Mouse (Mus musculus): Measurements from ENCODE around the gene Tmem38b. TPM values are rescaled to one million over a fixed set of nuclear protein-coding genes. Genes with fewer than 3 reads are reported as not detected.

The Tmem38b gene
- total RNA-seq, 2 experiments from 2014 or later: 17.7 to 33.5 TPM

GRCm38 (mm10) chr4:53828914-53829313 lies 3.1 kb downstream of the Tmem38b start:
- DNase-seq: no peak

GRCm38 (mm10) chr4:53830016-53830415 lies 4.2 kb downstream of the Tmem38b start:
- DNase-seq: no peak

GRCm38 (mm10) chr4:53830579-53830978 lies 4.7 kb downstream of the Tmem38b start:
- no peak for DNase-seq

- no peak for DNase-seq
These were observed 6.5 kb downstream of the Tmem38b start for GRCm38 (mm10) chr4:53832321-53832720.

GRCm38 (mm10) chr4:53836978-53837377 lies 11.1 kb downstream of the Tmem38b start:
- DNase-seq: no peak

- DNase-seq: peak in 1 of 2 experiments; percentile 24
These were observed 14.5 kb downstream of the Tmem38b start for GRCm38 (mm10) chr4:53840158-53840870.

- DNase-seq: no peak
These were observed 17.7 kb downstream of the Tmem38b start for GRCm38 (mm10) chr4:53843553-53843952.

- DNase-seq: peak; percentile 20 to 45
These were observed 19.2 kb downstream of the Tmem38b start for GRCm38 (mm10) chr4:53844835-53845619.

- no peak for DNase-seq
These were observed 19.8 kb downstream of the Tmem38b start for GRCm38 (mm10) chr4:53845656-53846055.

GRCm38 (mm10) chr4:53846326-53846725 lies 20.5 kb downstream of the Tmem38b start:
- no peak for DNase-seq

- DNase-seq: no peak
These were observed 21.7 kb downstream of the Tmem38b start for GRCm38 (mm10) chr4:53847541-53847940.

GRCm38 (mm10) chr4:53848308-53848707 lies 22.5 kb downstream of the Tmem38b start:
- DNase-seq: no peak

GRCm38 (mm10) chr4:53848816-53849215 lies 23.0 kb downstream of the Tmem38b start:
- DNase-seq: no peak

GRCm38 (mm10) chr4:53849804-53850203 lies 24.0 kb downstream of the Tmem38b start:
- no peak for DNase-seq

- DNase-seq: no peak
These were observed 27.5 kb downstream of the Tmem38b start for GRCm38 (mm10) chr4:53853333-53853732.

- DNase-seq: no peak
These were observed 34.1 kb downstream of the Tmem38b start for GRCm38 (mm10) chr4:53859944-53860343.

- DNase-seq: no peak
These were observed 36.3 kb downstream of the Tmem38b start for GRCm38 (mm10) chr4:53862101-53862500.

GRCm38 (mm10) chr4:53864098-53864820 lies 38.4 kb downstream of the Tmem38b start:
- DNase-seq: no peak

- no peak for DNase-seq
These were observed 40.6 kb downstream of the Tmem38b start for GRCm38 (mm10) chr4:53866459-53866858.

- peak in 1 of 2 experiments; percentile 36 for DNase-seq
These were observed 52.9 kb downstream of the Tmem38b start for GRCm38 (mm10) chr4:53878542-53879417.

GRCm38 (mm10) chr4:53882921-53883682 lies 57.3 kb downstream of the Tmem38b start:
- DNase-seq: no peak
